Mouse (Mus musculus): ENCODE results near the gene Zbed4.

GRCm38 (mm10) chr15:88745926-88746325 lies 5.5 kb upstream of the Zbed4 start:
- TF ChIP-seq GABPA (IDR thresholded peaks at IDR 0.05; ENCODE audit: low read depth, low read length) (no peak), POLR2AphosphoS5 (IDR thresholded peaks at IDR 0.05; ENCODE audit: borderline replicate concordance, low read depth, low read length) (no peak), CTCF (IDR thresholded peaks at IDR 0.05 in 2 of 3, conservative IDR thresholded peaks at IDR 0.05 in 1 of 3; ENCODE audit: control insufficient read depth in 1 of 3, insufficient read depth in 1 of 3, low read depth in 2 of 3, low read length in 3 of 3, poor library complexity in 1 of 3, severe bottlenecking in 1 of 3) (no peak), TBP (IDR thresholded peaks at IDR 0.05; ENCODE audit: low read depth, low read length) (no peak), EP300 (IDR thresholded peaks at IDR 0.05; ENCODE audit: low read depth in 1 of 2, low read length in 2 of 2) (no peak), GATA1 (IDR thresholded peaks at IDR 0.05; ENCODE audit: low read depth, low read length) (0 out of 2 replicates have a peak, but pooled peaks have one; percentile 5), TAL1 (IDR thresholded peaks at IDR 0.05; ENCODE audit: low read length) (no peak), ZMIZ1 (IDR thresholded peaks at IDR 0.05; ENCODE audit: low read depth, low read length) (no peak)
